Mouse (Mus musculus): Measurements from ENCODE around the gene Kmt2d.
"Not testable (repeated sequence)": the region's sequence is repeated elsewhere in the genome, so short reads cannot be mapped to it uniquely, and the experiment has no call there.

Kmt2d gene

GRCm38 (mm10) chr15:98832161-98833058 lies 38.6 kb downstream of the Kmt2d start:
- no peak for DNase-seq (ENCODE audit: low read depth, low spot score)

DNA sequence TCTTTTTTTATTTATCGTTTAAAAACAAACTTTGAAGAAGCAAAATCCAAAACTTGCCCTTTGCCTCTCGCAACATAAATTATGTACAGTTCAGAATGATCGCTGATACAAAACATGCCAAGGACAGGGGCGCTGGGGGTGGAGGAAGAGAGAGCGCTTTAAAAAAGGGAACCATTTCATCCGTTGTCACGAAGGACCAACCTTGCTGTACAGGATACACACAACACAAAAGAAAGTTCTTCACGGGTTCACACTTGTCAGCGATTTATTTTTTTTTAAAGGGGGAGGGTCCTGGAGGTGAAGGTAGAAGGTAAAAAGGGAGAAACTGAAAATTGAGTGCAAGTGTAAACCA lies 39.3 kb downstream of the Kmt2d start:
- DNase-seq (ENCODE audit: low read depth, low spot score) = no peak

DNA sequence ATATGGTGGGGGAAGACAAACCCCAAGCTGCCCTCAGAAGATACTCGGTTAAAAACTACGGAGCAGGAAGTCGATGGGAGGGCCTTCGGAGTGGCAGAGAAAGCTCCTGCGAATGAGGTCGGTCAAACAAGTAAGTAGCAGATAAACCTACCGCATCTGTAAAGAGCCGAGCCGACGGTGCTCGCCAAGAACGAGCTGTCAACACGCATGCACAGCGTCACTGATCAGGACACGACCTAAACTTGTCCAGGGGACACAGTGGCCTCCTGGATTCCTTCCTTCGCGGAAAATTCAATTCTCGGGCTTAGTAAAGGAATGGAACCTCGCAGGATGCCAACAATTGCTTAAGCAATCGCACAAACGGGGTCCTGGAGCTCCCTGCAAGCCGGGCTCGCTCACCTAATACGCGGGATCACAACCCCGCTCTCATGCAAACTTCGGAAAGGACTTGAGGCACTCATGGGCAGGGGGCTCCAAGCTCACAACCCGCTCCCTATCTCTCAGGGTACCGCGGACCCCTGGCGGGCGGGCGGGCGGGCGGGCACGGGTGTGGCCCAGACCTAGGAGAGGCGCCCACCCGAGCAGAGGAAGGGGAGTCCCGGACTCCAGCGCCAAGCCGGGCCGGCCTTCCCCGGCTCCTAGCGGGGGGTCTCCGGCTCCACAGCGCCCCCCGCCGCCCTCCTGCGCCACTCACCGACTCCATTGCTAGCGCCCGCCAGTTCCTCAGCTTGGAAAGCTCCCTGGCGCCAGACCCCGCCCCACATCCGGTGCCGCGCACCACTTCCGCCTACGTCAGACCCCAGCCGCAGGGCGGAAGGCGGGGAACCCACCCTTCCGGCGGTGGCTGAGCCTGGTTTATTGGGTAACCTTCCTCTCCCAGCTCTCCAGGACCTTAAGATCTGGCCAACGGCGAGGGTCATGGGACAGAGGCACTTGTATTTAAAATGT lies 40.0 kb downstream of the Kmt2d start, which contains the start of gene Prkag1:
Gene Prkag1, minus strand, starts transcription at position 786 of the 948 bp plus-strand sequence.
- peak; percentile 92 for DNase-seq (ENCODE audit: low read depth, low spot score)

- no peak for DNase-seq (ENCODE audit: low read depth, low spot score)
These were observed 43.4 kb downstream of the Kmt2d start for GRCm38 (mm10) chr15:98827611-98828011.

- DNase-seq (ENCODE audit: low read depth, low spot score) = no peak
These were observed 47.6 kb downstream of the Kmt2d start for GRCm38 (mm10) chr15:98823434-98823833.

DNA sequence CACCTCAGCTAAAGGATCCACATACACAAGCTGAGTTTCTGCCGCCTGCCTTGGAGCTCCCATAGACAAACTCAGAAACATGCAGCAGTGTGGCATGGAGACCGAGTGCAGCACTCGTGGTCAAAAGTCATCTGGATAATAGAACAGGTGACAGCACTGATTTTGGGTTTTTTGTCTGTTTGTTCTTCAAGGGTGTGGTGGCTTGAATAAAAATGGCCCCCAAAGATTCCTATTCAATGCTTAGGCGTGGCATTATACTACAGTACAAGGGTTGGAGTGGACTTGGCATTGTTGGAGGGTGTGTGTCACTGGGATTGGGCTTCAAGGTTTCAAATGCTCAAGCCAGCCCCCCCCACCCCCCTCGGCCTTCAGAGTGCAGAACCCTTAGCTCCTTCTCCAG lies 48.9 kb downstream of the Kmt2d start:
- DNase-seq (ENCODE audit: low read depth, low spot score) = no peak

DNA sequence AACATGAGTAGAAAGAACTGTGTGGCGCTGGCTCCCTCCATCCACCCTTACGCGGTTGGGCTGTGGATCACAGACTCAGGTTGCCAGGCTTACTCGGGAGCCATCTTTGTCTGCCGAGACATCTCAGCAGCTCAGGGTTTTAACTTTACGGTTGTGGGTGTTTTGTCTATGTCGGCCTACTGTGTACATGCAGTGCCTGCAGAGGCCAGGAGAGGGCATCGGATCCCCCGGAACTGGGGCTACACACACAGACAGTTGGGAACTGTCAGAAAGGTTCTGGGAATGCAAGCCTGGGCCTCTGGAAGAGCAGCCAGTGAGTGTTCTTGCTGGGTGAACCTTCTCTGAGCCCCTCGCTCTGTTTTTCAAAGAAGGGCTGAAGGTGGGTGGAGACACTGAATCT lies 49.6 kb downstream of the Kmt2d start:
- DNase-seq (ENCODE audit: low read depth, low spot score) = no peak

- DNase-seq (ENCODE audit: low read depth, low spot score) = no peak
These were observed 50.1 kb downstream of the Kmt2d start for GRCm38 (mm10) chr15:98820937-98821336.

- no peak for DNase-seq (ENCODE audit: low read depth, low spot score)
These were observed 52.8 kb downstream of the Kmt2d start for GRCm38 (mm10) chr15:98818171-98818570.

GRCm38 (mm10) chr15:98812741-98813424 lies 58.1 kb downstream of the Kmt2d start:
- no peak for DNase-seq (ENCODE audit: low read depth, low spot score)

GRCm38 (mm10) chr15:98810212-98810611 lies 60.8 kb downstream of the Kmt2d start:
- DNase-seq (ENCODE audit: low read depth, low spot score) = not testable (repeated sequence)

DNA sequence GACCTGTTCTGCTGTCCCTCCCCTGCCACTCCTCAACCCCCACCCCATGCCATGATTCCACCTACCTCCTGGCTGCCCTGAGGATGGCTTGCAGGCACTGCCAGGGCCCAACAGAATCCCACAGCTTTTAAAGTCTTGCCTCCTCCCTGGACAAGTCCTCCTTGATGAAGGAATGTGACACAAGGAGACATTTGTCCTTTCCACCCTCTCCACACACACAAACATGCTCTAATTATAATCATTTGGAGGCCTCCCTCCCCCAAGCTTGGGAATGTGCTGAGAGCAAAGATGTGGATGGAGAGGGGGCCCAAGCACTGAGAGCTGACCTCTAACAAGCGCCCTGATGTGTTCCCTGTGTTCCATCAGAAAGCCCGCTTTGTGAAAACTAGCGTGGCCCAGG lies 61.6 kb downstream of the Kmt2d start, which contains the start of gene Ddn:
Gene Ddn, minus strand, starts transcription at position 101 of the 400 bp plus-strand sequence.
- no peak for DNase-seq (ENCODE audit: low read depth, low spot score)

GRCm38 (mm10) chr15:98808651-98809134 lies 62.3 kb downstream of the Kmt2d start:
- DNase-seq (ENCODE audit: low read depth, low spot score) = no peak

DNA sequence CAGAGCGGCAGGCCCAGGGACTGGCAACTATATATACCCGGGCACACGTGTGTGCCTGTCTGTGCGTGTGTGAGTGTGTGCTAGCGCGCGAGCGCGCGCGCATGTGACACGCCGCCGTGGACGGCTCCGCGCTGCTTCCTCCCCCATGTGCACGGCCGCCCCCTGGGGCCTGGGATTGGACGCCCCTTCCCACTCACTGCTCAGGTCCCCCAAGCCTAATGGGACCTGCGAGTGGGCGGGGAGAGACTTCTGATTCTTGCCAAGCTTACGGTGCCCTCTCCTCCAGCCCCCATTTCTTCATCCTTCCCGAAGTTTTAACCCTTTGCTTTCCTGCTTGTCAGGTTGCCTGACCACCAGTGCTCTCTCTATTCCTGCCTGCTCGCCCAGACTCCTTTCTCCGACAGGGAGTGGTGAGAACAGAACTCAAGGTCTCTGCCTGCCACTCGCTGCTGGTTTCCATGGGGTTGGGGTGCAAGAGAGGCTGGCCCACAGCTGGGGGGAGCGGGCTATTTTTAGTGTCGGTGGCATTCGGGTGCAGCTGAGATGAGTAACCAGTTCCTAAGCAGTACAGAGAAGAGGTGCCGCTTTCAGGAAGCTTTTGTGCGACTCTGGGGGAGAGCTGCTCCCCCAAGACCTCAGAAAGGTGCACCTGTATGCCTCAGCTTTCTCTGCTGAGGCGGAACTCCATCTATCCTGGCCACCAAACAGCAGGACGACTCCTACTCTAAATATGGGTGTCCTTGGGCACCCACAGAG lies 62.9 kb downstream of the Kmt2d start:
- DNase-seq (ENCODE audit: low read depth, low spot score) = no peak

- DNase-seq (ENCODE audit: low read depth, low spot score) = no peak
These were observed 63.9 kb downstream of the Kmt2d start for GRCm38 (mm10) chr15:98806809-98807770.

GRCm38 (mm10) chr15:98806071-98806808 lies 64.8 kb downstream of the Kmt2d start:
- DNase-seq (ENCODE audit: low read depth, low spot score) = no peak

DNA sequence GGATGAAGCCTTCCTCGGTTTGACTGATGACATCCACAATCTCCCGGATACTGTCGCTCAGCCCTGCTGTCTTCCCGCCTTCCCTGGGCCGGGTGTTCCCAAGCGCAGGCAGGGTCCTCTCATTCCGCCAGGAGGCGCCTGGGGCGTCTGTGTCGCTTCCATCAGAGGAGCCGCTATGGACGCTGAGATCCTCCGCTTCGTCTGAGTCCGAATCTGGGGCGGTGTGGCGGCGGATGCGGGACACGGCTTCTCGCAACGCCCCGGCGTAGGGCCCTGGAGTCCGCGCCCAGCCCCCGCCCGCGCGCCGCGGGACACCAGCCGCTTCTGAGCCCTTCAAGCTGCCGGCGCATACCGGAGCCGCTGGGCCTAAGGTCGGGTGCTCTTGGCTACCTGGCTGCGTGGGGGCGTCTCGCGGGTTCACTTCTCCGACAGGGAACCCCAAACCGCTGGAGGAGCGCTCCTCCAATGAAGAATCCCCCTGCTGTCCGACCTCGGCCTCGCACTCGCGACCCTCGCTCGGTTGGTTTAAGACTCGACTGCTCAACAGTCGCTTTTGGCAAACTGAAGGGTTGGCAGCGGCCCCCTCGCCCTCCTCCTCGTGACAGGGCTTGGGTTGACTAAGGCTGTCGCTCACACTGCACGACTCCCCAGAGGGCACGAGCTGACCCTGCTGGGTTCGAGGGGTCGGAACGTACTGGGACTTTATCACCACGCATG lies 65.5 kb downstream of the Kmt2d start:
- DNase-seq (ENCODE audit: low read depth, low spot score) = no peak

- DNase-seq (ENCODE audit: low read depth, low spot score) = no peak
These were observed 67.0 kb downstream of the Kmt2d start for GRCm38 (mm10) chr15:98804054-98804453.

Data from WW6 (cell line).